Mouse (Mus musculus) erythroblast, embryonic 14.5 days (primary cell): Measurements from ENCODE around the gene Sfrp2.

Source experiments
- GATA1 ChIP-seq: IDR thresholded peaks from 2 replicates; pipeline ENCODE4 v1.6.1; 2012; ENCODE audit warnings: low read length, inconsistent platforms, mixed read lengths
- TAL1 ChIP-seq: IDR thresholded peaks from 3 replicates; pipeline ENCODE4 v1.6.1; 2012; ENCODE audit warnings: low read length, inconsistent platforms, mixed read lengths

DNA sequence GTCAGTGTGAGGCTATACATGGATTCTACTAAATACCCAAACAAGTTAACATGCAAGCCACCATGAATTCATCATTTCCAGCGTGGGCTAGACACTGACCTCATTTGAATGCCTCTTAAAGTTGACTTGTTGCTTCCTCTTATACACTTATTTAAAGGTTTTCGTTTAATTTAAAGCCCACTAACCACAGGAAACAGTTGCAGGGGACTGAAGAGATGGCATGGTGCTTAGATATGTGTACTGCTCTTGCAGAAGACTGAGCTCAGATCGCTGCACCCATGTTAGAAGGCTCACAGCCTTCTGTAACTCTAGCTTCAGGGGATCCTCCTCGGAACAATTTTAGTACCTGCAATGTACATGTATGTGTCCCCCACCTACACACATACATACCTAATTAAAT lies 47.5 kb upstream of the Sfrp2 start:
- no peak for TF ChIP-seq TAL1
- no peak for TF ChIP-seq GATA1
